In genomic region chr17:24595126-24596072, GRCm38 (mm10) we compare ENCODE assay signal across 10 mouse cellular contexts. TPM values are rescaled to one million over a fixed set of nuclear protein-coding genes. Genes with fewer than 3 reads are reported as not detected.
DNase-seq lines count a peak whose midpoint lies in the region; ATAC-seq and TF ChIP-seq lines count a peak whose summit lies in the region.
"Had no signal": no experiment of that assay in that cellular context is flagged by ENCODE, and none has a peak within 500 bp of the region (broad histone marks: within the 10 kb centered on the region; RNA-seq: fewer than 3 reads in every experiment).

No protein-coding gene starts in this region.

- TF ChIP-seq CTCF in layer of hippocampus, adult 2 months (conservative IDR thresholded peaks at IDR 0.05) = peak; percentile 64
- TF ChIP-seq CTCF in E14TG2a.4 (conservative IDR thresholded peaks at IDR 0.05; ENCODE audit: low read length) = peak; percentile 15; the same call in 1 of the 2 replicates
- TF ChIP-seq CTCF in cortical plate, adult 2 months (IDR thresholded peaks at IDR 0.05; ENCODE audit: extremely low read depth, insufficient read depth, low read length) = no peak

- H3K4me1 ChIP-seq in E14TG2a.4 (replicated peaks; ENCODE audit: low read depth, low read length) = peaks cover 54% of the 10 kb centered on the region
- no peaks in the 10 kb centered on the region for H3K4me1 ChIP-seq in cortical plate, adult 2 months (ENCODE audit: control insufficient read depth, insufficient read depth, low read length)
- H3K4me1 ChIP-seq: lung, embryonic 15.5 days had no signal

- H3K36me3 ChIP-seq in E14TG2a.4 (ENCODE audit: insufficient read depth, low read length) = peaks cover 100% of the 10 kb centered on the region

- peak overlapping the region; percentile 50 for H3K27ac ChIP-seq in layer of hippocampus, adult 2 months
- peak overlapping the region; percentile 14; the same call in 1 of the 2 replicates for H3K27ac ChIP-seq in cortical plate, adult 2 months (ENCODE audit: insufficient read depth, low read length)
- H3K27ac ChIP-seq: lung, embryonic 15.5 days had no signal

- peak; percentile 7; the same call in 1 of the 2 replicates for TF ChIP-seq POLR2A in cortical plate, adult 2 months (IDR thresholded peaks at IDR 0.05; ENCODE audit: extremely low read depth, insufficient read depth, low read length)

- peak; percentile 15 for DNase-seq in CD4-positive, CD25-positive, alpha-beta regulatory T cell, adult 2 months (ENCODE audit: low read depth, low spot score)
- DNase-seq in layer of hippocampus, adult 2 months (ENCODE audit: low spot score in 2 of 2) = peak in 1 of 2 experiments; percentile 42
- no peak for DNase-seq in layer of hippocampus, postnatal 25 days (ENCODE audit: extremely low spot score in 1 of 2, low spot score in 1 of 2)
- no peak for DNase-seq in urinary bladder, postnatal 10 days (ENCODE audit: low spot score)
- DNase-seq in urinary bladder, postnatal 25 days (ENCODE audit: low spot score) = no peak
- DNase-seq: spleen, adult 18-20 months had no signal

- no peaks in the 10 kb centered on the region for H3K9me3 ChIP-seq in E14TG2a.4 (ENCODE audit: low read length)
- H3K9me3 ChIP-seq: lung, embryonic 15.5 days had no signal

- no peak overlapping the region for H3K4me3 ChIP-seq in layer of hippocampus, adult 2 months
- H3K4me3 ChIP-seq in E14TG2a.4 (replicated peaks; ENCODE audit: low read length) = peak overlapping the region; percentile 41
- H3K4me3 ChIP-seq in cortical plate, adult 2 months (ENCODE audit: insufficient read depth, low read length) = no peak overlapping the region
- H3K4me3 ChIP-seq: lung, embryonic 15.5 days had no signal

- ATAC-seq in CD4-positive, CD25-positive, alpha-beta regulatory T cell, adult 4 months = no peak

- H3K27me3 ChIP-seq in E14TG2a.4 (ENCODE audit: insufficient read depth, low read length) = no peaks in the 10 kb centered on the region
- H3K27me3 ChIP-seq: lung, embryonic 15.5 days had no signal

RNA-seq across cellular contexts. Expression of gene Tsc2, which starts 37.0 kb away (rescaled TPM):
- polyA plus RNA-seq in CD4-positive, CD25-positive, alpha-beta regulatory T cell, adult 4 months (2017; shearing (Covaris generic)) = 10 to 100 TPM; 20.5 to 28.2 TPM
- 100 to 1,000 TPM; 192 to 223 TPM for total RNA-seq in layer of hippocampus, adult 2 months (2021)
- total RNA-seq in layer of hippocampus, postnatal 25 days (2021) = 100 to 1,000 TPM; 150 to 186 TPM
- 163 and 192 TPM in 2 replicates for polyA plus RNA-seq in cortical plate, adult 2 months (2012; rRNA removed)

RNA-seq across cellular contexts. Expression of gene Nthl1, which starts 37.1 kb away (rescaled TPM):
- 1 to 10 TPM; 3.1 to 6.0 TPM for polyA plus RNA-seq in CD4-positive, CD25-positive, alpha-beta regulatory T cell, adult 4 months (2017; shearing (Covaris generic))
- 1 to 10 TPM; 6.2 to 6.8 TPM for total RNA-seq in layer of hippocampus, adult 2 months (2021)
- 1 to 10 TPM; 3.3 to 4.7 TPM for total RNA-seq in layer of hippocampus, postnatal 25 days (2021)
- 9.7 and 10.8 TPM in 2 replicates for polyA plus RNA-seq in cortical plate, adult 2 months (2012; rRNA removed)

RNA-seq across cellular contexts. Expression of gene Pkd1, which starts 45.8 kb away (rescaled TPM):
- 10 to 100 TPM; 16.8 to 34.7 TPM for polyA plus RNA-seq in CD4-positive, CD25-positive, alpha-beta regulatory T cell, adult 4 months (2017; shearing (Covaris generic))
- total RNA-seq in layer of hippocampus, adult 2 months (2021) = 10 to 100 TPM; 87.0 to 93.3 TPM
- 10 to 100 TPM; 68.9 to 89.9 TPM for total RNA-seq in layer of hippocampus, postnatal 25 days (2021)
- polyA plus RNA-seq in cortical plate, adult 2 months (2012; rRNA removed) = 82.0 and 91.8 TPM in 2 replicates

RNA-seq across cellular contexts. Expression of gene Slc9a3r2, which starts 54.7 kb away (rescaled TPM):
- polyA plus RNA-seq in CD4-positive, CD25-positive, alpha-beta regulatory T cell, adult 4 months (2017; shearing (Covaris generic)) = not detected
- total RNA-seq in layer of hippocampus, adult 2 months (2021) = 10 to 100 TPM; 41.9 to 44.1 TPM
- total RNA-seq in layer of hippocampus, postnatal 25 days (2021) = 10 to 100 TPM; 45.1 to 50.0 TPM
- polyA plus RNA-seq in cortical plate, adult 2 months (2012; rRNA removed) = 68.2 and 69.0 TPM in 2 replicates
